Mouse (Mus musculus) erythroblast, embryonic 14.5 days (primary cell): Measurements from ENCODE around the gene Zbtb8os.

Source experiments
- GATA1 ChIP-seq: IDR thresholded peaks from 2 replicates; pipeline ENCODE4 v1.6.1; 2012; ENCODE audit warnings: low read length, inconsistent platforms, mixed read lengths
- TAL1 ChIP-seq: IDR thresholded peaks from 3 replicates; pipeline ENCODE4 v1.6.1; 2012; ENCODE audit warnings: low read length, inconsistent platforms, mixed read lengths

- no peak for TF ChIP-seq TAL1
- no peak for TF ChIP-seq GATA1
These were observed 49.4 kb upstream of the Zbtb8os start for GRCm38 (mm10) chr4:129286001-129286682.
